ENCODE assay signal across 8 mouse cellular contexts in genomic region chr7:27541431-27541830, GRCm38 (mm10). TPM values are rescaled to one million over a fixed set of nuclear protein-coding genes. Genes with fewer than 3 reads are reported as not detected.
DNase-seq lines count a peak whose midpoint lies in the region; ATAC-seq lines count a peak whose summit lies in the region.

No protein-coding gene starts in this region.

- peaks cover 10% of the 10 kb centered on the region; the same call in 1 of the 2 replicates for H3K4me1 ChIP-seq in intestine, embryonic 16.5 days (ENCODE audit: control insufficient read depth, insufficient read depth, low read length)

- no peak overlapping the region for H3K4me3 ChIP-seq in intestine, embryonic 16.5 days (ENCODE audit: low read length)

- no peak overlapping the region for H3K4me2 ChIP-seq in intestine, embryonic 16.5 days (ENCODE audit: low read depth, low read length)

- H3K27me3 ChIP-seq in intestine, embryonic 16.5 days (replicated peaks; ENCODE audit: control insufficient read depth, insufficient read depth, low read length), result no peaks in the 10 kb centered on the region

- WGBS in intestine, embryonic 16.5 days, result 80% methylated on average over 16 of the region's 16 CpGs

- peak; percentile 37 for DNase-seq in adrenal gland, adult 2 months
- DNase-seq in adrenal gland, postnatal 4 days (ENCODE audit: low spot score in 2 of 2), result no peak
- DNase-seq in retina, postnatal 1 day, result peak; percentile 58
- DNase-seq in retina, embryonic 14.5 days (ENCODE audit: low spot score), result no peak
- DNase-seq in layer of hippocampus, adult 9-10 months (ENCODE audit: low spot score), result peak; percentile 62
- DNase-seq in spleen, postnatal 14 days (ENCODE audit: low spot score in 2 of 2), result peak; percentile 33 to 50

- H3K36me3 ChIP-seq in intestine, embryonic 16.5 days (ENCODE audit: control insufficient read depth, insufficient read depth, low read length), result no peaks in the 10 kb centered on the region; the same call in 1 of the 2 replicates

- H3K9me3 ChIP-seq in intestine, embryonic 16.5 days (ENCODE audit: control insufficient read depth, low read length), result no peaks in the 10 kb centered on the region

- H3K9ac ChIP-seq in intestine, embryonic 16.5 days (ENCODE audit: low read depth, low read length), result no peak overlapping the region

- H3K27ac ChIP-seq in intestine, embryonic 16.5 days (ENCODE audit: low read length), result no peak overlapping the region

- ATAC-seq in megakaryocyte, adult 5-6 weeks (ENCODE audit: poor library complexity, severe bottlenecking), result peak; percentile 60
- ATAC-seq in intestine, embryonic 16.5 days, result no peak

RNA-seq across cellular contexts. Expression of gene Pld3, which starts 11.6 kb away (rescaled TPM):
- 100 to 1,000 TPM; 111 to 179 TPM for total RNA-seq in adrenal gland, adult 2 months (2021)
- 202 and 253 TPM in 2 replicates for polyA plus RNA-seq in adrenal gland, adult 2 months (2012; rRNA removed)
- total RNA-seq in adrenal gland, postnatal 4 days (2021), result 100 to 1,000 TPM; 132 to 133 TPM
- total RNA-seq in megakaryocyte, adult 5-6 weeks (2015), result 7.7 and 19.6 TPM in 2 replicates
- 6.6 and 8.0 TPM in 2 replicates for total RNA-seq in megakaryocyte, adult 5-6 weeks (2017)
- polyA plus RNA-seq in intestine, embryonic 16.5 days (2015; fragmentation: Nextera tagmentation; extraction: Ambion mirVana), result 65.6 and 73.0 TPM in 2 replicates

RNA-seq across cellular contexts. Expression of gene 2310022A10Rik, which starts 11.6 kb away (rescaled TPM):
- 10 to 100 TPM; 12.8 to 15.9 TPM for total RNA-seq in adrenal gland, adult 2 months (2021)
- polyA plus RNA-seq in adrenal gland, adult 2 months (2012; rRNA removed), result 22.5 and 27.7 TPM in 2 replicates
- total RNA-seq in adrenal gland, postnatal 4 days (2021), result 10 to 100 TPM; 21.6 to 28.0 TPM
- 9.4 and 9.9 TPM in 2 replicates for total RNA-seq in megakaryocyte, adult 5-6 weeks (2015)
- total RNA-seq in megakaryocyte, adult 5-6 weeks (2017), result 3.3 and 7.2 TPM in 2 replicates
- 21.5 and 21.8 TPM in 2 replicates for polyA plus RNA-seq in intestine, embryonic 16.5 days (2015; fragmentation: Nextera tagmentation; extraction: Ambion mirVana)

RNA-seq across cellular contexts. Expression of gene Hipk4, which starts 18.4 kb away (rescaled TPM):
- under 1 TPM; 0.21 to 0.29 TPM for total RNA-seq in adrenal gland, adult 2 months (2021)
- polyA plus RNA-seq in adrenal gland, adult 2 months (2012; rRNA removed), result 0.82 and 1.1 TPM in 2 replicates
- 1 to 10 TPM; 1.4 to 1.8 TPM for total RNA-seq in adrenal gland, postnatal 4 days (2021)
- not detected in 2 replicates for total RNA-seq in megakaryocyte, adult 5-6 weeks (2015)
- not detected in 2 replicates for total RNA-seq in megakaryocyte, adult 5-6 weeks (2017)
- 0.26 and 0.49 TPM in 2 replicates for polyA plus RNA-seq in intestine, embryonic 16.5 days (2015; fragmentation: Nextera tagmentation; extraction: Ambion mirVana)

RNA-seq across cellular contexts. Expression of gene Prx, which starts 42.3 kb away (rescaled TPM):
- total RNA-seq in adrenal gland, adult 2 months (2021), result 1 to 10 TPM; 1.4 to 4.0 TPM
- 2.0 and 2.2 TPM in 2 replicates for polyA plus RNA-seq in adrenal gland, adult 2 months (2012; rRNA removed)
- total RNA-seq in adrenal gland, postnatal 4 days (2021), result 1 to 10 TPM; 7.0 to 8.8 TPM
- 0.05 and 0.16 TPM in 2 replicates for total RNA-seq in megakaryocyte, adult 5-6 weeks (2015)
- total RNA-seq in megakaryocyte, adult 5-6 weeks (2017), result 0.22 TPM in 1 of 2 replicates, not detected in the other
- 2.2 and 2.6 TPM in 2 replicates for polyA plus RNA-seq in intestine, embryonic 16.5 days (2015; fragmentation: Nextera tagmentation; extraction: Ambion mirVana)

RNA-seq across cellular contexts. Expression of gene Akt2, which starts 49.9 kb away (rescaled TPM):
- 100 to 1,000 TPM; 219 to 227 TPM for total RNA-seq in adrenal gland, adult 2 months (2021)
- polyA plus RNA-seq in adrenal gland, adult 2 months (2012; rRNA removed), result 128 and 143 TPM in 2 replicates
- total RNA-seq in adrenal gland, postnatal 4 days (2021), result 100 to 1,000 TPM; 195 to 220 TPM
- 40.2 TPM in 2 replicates for total RNA-seq in megakaryocyte, adult 5-6 weeks (2015)
- 53.8 and 55.7 TPM in 2 replicates for total RNA-seq in megakaryocyte, adult 5-6 weeks (2017)
- polyA plus RNA-seq in intestine, embryonic 16.5 days (2015; fragmentation: Nextera tagmentation; extraction: Ambion mirVana), result 58.5 and 60.3 TPM in 2 replicates

Comparison
In these comparisons a context has a peak if more than half of its experiments do, and no peak if none do; other contexts are left out.
1. DNase-seq: peak in adrenal gland, adult 2 months (single experiment), retina, postnatal 1 day (single experiment), layer of hippocampus, adult 9-10 months (single experiment) and spleen, postnatal 14 days (2 of 2); none in adrenal gland, postnatal 4 days (0 of 2) and retina, embryonic 14.5 days (single experiment).
2. RNA of gene Pld3, which starts 11.6 kb away (total RNA-seq): 111 to 179 TPM in adrenal gland, adult 2 months and 132 to 133 TPM in adrenal gland, postnatal 4 days; 6.6 to 19.6 TPM in megakaryocyte, adult 5-6 weeks; every median in the first group is over 4 times any median in the second.